Mouse (Mus musculus) ovary, adult 18-20 months (tissue): ENCODE data around the gene Ppil6.

Experiments used
- DNase-seq: peaks from one replicate; pipeline ENCODE4 v3.0.0; 2022; ENCODE audit warnings: low spot score, mixed read lengths

Gene Ppil6

DNA sequence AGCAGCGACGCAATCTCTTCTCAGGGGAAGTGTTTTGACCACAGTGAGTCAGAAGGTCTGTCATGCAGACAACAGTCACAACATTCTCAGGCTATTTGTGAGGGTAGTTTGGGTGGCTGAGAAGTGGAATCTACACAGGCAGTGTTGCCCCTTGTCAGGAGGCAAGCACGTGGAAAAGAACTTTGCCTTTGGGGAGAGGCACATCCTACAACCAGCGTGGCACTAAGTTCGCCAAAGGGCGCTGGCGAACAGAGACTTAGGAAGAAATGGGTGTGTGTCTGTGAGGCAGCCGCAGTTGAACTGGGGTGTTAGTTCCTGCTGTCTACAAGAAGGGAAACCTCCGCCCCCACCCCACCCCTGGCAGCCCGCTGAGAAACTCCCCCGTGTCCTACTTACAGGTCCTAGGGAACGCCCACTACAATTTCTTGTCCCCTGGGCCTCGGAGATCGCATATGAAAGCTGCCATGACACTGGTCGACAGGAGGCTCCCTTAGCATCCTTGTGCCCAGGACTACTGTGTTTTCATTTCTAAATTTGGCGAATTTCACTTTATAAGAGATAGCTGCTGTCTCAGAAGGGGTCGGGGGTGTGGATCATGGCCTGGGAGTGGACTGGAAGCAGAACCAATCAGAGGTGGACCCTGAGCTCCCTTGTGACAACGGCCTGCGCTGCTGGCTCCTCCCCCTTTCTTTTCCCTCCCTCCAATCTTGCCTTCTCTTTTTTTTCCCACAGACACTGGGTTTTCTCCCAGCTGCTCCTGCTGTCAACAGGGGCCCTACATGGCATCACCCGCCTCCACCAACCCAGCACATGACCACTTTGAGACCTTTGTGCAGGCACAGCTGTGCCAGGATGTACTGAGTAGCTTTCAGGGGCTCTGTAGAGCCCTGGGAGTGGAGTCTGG, 12.7 kb upstream of the Ppil6 start:
- peak; percentile 59 for DNase-seq

DNA sequence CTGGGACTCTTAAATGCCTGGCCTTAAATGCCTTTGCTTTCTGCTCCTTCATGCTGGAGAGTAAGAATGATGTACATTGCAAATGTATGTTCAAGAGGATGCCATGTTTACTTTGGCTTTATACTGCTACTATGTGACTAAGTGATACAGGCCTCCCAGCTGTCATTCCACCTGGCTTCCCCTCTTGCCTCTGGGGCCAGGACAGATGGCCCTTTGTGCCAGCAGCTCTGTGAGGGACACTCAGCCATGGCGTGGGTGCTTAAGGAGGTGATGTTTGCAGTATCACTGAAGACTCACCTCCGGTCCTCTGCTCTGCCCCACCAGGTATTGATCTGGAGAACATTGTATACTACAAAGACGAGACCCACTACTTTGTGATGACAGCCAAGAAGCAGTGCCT, 10.3 kb upstream of the Ppil6 start:
- no peak for DNase-seq

DNA sequence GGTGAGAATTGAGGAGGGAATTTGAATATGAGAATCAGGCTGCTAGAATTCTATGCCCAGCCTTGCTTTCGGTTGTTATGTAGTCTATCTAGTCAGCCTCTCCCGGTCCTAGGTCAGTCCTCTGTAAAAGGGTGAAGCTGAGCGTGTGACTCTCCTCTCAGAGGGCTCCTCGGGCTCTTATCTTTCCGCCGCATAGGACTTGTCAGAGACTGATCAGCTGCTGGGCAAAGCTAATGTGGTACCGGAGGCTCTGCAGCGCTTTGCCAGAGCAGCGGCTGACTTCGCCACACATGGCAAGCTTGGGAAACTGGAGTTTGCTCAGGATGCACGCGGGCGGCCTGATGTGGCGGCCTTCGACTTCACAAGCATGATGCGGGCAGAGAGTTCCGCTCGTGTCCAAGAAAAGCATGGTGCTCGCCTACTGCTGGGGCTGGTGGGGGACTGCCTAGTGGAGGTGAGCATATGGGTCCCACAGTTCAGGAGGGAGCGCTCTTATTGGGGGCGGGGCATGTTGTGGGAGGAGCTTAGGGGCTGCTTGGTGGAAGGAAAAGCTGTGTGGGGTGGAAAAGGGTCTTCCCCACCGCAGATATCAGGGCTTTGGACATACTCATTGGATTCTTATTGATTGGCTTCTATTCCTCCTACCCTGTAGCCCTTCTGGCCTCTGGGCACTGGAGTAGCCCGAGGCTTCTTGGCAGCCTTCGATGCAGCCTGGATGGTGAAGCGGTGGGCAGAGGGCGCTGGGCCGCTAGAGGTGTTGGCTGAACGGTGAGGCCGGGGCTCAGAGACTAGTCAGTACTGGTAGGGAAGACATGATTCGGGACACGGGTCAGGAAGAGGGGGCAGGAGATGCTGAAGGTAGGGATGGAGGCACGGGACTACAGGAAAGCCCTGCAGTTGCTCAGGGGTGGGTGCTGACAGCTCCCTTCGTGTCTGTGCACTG, 9.0 kb upstream of the Ppil6 start:
- DNase-seq = no peak

DNA sequence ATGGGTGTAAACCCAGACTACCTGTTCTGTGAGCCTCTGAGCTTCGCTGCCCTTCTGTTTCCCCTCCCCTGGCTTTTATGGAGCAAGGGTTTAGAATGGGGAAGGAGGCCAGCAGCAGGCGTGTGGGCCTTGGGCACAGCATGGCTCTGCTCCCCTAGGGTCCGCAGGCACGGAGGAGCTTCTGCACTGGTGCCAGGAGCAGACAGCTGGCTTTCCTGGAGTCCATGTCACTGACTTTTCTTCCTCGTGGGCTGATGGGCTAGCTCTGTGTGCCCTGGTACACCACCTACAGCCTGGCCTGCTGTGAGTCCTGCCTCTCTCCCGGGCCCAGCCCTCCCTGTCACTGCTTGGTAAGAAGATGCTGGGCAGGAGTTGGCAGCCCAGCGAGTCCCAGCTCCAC, 7.8 kb upstream of the Ppil6 start:
- no peak for DNase-seq

DNA sequence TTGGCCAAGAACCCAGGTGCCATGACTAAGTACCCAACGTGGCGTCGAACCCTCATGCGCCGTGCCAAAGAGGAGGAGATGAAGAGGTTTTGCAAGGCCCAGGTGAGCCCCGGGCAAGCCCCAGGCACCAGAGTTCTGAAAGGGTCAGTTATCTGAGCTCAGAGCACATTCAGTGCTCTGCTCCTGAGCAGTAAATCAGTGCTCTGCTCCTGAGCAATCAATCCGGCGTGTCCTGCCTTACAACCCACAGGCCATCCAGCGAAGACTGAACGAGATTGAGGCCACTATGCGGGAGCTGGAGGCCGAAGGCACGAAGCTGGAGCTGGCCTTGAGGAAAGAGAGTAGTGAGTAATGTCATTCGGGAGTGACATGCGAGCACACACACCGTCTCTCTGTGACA, 4.5 kb upstream of the Ppil6 start:
- no peak for DNase-seq

DNA sequence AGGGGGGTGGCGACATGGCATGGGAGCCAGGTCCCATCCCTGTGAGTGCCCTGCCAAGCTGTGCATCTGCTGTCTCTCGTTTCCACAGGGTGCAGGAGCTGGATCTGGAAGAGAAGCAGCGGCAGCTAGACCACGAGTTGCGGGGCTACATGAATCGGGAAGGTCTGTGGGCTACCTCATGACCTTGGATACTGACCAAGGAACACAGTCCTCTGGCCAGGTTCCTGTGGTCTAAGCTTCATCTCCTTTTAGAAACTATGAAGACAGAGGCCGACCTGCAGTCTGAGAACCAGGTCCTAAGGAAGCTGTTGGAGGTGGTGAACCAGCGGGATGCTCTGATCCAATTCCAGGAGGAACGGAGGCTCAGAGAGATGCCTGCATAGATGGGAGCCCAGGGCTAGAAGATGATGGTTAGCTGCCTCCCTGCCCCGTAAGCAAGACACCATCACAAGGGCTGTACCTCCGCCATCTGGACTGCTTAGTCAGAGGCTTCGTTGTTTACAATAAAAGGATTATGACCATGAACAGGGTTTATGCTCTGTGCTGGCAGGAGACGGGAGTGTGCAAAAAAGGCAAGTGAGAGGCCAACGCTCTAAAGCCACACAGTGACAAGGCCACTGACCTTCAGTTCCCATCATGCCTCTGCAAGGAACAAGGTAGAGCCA, 3.6 kb upstream of the Ppil6 start:
- DNase-seq = no peak

DNA sequence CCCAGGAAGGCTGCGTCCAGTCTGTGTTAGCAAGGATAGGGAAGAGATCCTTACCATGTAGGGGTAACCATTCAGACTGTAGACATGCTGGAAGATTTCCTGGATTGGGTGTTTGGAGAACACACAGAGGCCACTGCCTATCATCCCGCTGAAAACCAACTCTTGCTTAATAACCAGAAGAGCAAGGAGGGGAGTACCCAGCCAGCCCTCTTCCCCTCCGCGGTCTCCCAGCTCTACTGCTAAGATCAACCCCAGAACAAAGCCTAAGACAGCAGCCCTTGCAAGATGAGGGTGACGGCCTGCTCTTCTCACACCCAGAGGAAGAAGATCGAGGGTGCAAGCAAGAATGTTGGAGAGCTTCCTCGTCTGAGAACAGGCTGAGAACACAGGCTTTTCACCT, 1.4 kb upstream of the Ppil6 start:
- no peak for DNase-seq

DNA sequence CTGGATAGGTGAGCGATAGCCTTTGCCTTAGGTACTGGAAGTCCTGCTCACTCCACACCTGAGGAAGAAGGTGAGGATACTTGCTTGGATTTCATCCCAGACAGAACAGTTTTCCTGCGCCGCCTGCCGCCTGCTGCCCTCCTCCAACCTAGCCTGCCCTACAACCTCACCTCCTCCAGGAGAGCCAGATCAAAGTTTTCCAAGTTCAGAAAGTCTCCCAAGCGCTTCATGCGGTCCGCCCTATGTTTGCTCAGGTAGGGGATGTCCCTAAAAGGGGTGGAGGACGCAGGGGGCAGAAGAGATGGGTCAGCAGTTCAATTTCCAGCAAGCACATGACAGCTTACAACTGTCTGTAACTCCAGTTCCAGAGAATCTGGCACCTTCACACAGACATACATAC, 945 bp upstream of the Ppil6 start:
- no peak for DNase-seq

DNA sequence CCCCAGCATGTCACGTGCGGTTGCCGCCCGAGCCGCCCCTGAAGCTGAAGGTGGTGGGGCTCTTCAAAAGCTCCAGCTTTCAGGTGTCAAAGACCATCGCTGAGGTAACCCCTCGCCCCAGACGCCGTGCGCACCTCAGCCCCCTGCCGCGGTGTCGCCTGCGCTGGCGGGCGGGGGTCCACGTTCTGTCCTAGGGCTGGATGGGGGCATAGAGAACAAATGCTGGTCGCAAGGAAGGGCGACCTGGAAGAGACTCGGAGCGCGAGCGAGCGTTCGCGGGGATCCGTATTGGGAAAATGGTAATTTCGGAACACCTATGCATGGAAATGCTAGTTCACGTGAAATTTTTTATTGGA, 257 bp downstream of the Ppil6 start:
- no peak for DNase-seq

DNA sequence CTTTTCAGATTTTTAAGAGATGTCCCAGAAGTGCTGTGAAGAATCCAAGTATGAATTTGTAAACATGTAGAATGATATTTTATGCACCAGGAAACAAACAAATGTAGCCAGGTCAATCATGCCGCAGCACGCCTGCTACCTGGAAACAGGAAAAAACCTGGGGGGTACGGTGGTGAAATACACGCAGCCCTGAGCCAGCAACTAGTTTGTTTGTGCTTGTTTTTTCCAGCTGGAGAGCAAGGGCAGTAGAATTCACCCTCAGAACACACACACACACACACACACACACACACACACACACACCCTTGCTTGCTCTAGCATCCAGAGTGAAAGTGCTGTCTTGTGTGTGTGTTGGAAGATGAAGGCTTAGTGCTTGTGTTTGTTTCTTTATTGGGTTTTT, 872 bp downstream of the Ppil6 start:
- DNase-seq = no peak

DNA sequence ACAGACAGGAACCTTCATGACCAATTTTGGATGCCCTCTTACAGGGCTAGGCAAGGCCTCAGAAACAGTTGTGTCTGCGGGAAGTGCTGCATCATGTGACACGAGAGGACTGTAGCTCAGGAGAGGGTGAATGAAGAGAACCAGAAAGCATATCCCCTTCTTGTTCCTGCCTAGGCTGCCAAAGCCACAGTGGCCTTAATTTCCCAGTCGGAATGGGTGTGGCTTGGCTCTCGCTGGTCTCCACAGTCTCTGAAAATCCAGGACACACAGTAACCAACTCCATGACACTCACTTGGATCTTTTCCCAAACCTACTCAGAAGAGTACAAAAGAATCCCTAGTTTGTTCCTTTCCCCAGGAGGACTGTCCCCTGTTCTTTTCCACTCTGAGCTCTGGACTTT, 10.7 kb downstream of the Ppil6 start:
- DNase-seq = no peak

DNA sequence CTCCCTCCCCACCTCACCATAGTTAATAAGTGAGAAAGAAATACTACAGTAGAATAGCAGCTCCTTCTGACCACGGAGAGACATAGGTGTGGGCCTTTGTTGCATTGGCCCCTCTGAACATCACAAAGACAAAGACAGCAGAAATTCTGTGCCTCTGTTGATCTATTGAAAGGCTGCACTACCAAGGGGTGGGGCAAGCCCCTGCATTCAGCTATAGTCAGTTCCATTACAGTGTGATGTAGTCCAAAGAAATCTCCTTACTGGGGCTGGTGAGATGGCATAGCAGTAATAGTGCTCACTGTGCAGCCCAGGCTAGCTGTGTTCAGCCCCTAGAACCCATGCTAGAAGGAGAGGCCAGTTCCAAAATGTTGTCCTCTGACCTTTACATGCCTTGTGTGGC, 14.8 kb downstream of the Ppil6 start:
- no peak for DNase-seq

DNA sequence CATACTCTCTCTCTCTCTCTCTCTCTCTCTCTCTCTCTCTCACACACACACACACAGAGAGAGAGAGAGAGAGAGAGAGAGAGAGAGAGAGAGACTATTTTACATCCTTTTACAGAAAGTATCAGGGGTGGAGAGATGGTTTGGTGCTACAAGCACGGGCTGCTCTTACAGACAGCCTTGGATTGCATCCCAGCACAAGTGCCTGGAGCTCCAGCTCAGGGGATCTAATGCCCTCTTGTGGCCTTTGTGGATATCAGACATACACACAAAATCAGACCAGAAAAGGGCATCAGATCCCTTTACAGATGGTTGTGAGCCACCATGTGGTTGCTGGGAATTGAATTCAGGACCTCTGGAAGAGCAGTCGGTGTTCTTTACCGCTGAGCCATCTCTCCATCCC, 15.2 kb downstream of the Ppil6 start:
- DNase-seq = peak; percentile 50

DNA sequence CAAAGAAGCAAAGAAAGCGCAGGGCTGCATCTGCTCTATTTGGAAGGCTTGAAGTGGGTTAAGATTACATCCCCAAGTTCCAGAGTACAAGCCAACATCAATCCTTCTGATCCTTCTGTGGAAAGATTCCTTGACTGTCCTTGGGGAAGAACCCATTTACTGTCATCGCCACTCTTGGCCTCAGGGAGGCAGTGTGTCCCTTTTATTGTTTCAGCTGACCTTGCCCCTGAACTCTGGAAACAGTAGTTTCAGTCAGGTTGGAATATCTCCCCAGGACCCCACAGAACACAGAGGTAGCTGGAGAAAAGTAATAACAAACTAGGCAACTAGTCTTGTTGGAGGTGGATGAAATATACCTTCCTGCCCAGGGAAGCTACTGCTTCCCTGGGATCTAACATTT, 18.9 kb downstream of the Ppil6 start:
- DNase-seq = no peak

DNA sequence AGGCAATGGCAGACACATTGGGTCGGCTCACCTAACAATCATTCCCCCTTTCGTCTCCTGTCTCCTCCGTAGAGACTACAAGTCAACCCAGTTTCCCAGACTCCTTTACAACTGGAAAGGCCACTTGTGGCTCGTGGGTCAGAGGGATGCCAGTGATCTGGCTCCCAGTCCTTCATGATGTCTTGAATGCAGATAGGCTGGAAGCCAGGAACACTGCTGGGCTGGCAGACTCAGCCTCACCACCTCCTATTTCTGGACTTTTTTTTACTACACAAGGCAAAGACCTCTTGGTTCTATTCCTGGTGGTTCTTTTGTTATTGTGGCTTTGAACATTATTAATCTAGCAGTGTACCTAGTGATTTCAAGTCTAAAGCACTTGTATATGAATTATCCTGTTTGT, 24.1 kb downstream of the Ppil6 start:
- DNase-seq = no peak

DNA sequence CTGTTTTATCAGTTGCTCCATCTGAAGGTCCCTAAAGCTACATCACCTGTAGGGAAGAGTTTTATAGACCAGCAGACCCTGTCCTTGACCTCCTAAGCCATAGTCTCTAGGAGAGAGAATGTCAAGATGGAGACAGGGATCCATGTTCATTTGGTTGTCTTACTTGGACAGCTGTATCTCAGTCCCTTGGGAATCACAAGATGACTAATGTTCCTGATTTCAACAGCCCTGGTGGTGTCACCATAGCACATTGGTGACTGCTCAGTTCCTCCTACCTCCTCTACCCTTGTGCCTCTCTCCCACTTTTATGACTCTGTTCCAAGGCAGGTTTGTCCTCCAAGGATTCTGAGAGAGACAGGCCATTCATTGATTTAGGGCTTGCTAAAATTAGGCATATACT, 24.7 kb downstream of the Ppil6 start:
- DNase-seq = no peak

DNA sequence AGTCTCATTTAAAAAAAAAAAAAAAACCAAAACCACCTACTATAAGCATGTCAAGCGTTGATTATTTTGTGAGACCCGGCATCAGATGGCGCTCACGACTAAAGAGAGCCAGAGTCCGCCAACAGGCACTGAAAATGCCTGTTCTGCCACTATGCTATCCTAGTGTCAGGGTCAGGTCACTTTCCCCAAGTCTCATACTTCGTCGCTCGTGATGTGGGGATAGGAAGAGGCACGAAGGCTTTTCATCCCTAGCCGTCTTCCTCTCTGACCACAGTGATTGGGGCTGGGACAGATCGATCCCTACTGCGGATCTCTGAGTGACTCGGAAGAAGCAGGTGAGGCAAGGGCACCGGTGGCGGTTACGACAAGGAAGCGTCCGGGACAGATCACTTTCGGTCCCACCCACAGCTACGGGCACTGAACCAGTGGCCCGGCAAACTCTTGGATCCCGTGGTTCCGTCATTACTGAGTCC, 28.3 kb downstream of the Ppil6 start:
- DNase-seq = peak; percentile 61

DNA sequence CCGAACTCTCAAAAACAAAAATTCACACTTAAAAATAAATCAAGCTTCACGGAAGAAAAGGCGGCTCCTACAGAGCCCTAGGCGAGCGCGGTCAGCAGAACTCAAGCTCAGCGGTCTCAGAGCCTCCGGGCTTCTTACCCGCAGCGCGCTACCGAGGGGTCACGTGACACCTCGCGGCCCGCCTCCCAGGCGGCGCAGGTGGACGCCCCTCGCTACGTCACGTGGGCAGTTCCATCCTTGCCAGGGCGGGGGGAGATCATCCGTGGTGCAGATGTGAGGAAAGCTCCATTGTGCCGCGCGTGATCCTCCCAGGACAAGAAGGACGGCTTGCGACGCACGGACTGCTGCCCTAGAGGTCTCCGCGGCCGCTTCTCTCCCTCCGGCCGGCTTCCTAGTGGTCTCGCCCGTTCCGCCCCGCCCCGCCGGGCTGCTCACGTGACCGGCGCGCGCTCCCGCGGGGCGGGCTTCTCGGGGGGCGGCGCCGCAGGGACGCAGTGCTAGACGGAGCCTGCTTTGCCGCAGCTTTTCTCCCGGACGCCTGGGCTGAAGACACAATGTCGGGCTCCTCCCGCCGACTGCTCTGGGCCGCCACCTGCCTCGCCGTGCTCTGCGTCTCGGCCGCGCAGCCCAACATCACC, 28.9 kb downstream of the Ppil6 start, which contains the start of gene Cd164:
Cd164 (plus strand) TSS at position 434 of the 638 bp plus-strand sequence.
- peak; percentile 86 for DNase-seq

DNA sequence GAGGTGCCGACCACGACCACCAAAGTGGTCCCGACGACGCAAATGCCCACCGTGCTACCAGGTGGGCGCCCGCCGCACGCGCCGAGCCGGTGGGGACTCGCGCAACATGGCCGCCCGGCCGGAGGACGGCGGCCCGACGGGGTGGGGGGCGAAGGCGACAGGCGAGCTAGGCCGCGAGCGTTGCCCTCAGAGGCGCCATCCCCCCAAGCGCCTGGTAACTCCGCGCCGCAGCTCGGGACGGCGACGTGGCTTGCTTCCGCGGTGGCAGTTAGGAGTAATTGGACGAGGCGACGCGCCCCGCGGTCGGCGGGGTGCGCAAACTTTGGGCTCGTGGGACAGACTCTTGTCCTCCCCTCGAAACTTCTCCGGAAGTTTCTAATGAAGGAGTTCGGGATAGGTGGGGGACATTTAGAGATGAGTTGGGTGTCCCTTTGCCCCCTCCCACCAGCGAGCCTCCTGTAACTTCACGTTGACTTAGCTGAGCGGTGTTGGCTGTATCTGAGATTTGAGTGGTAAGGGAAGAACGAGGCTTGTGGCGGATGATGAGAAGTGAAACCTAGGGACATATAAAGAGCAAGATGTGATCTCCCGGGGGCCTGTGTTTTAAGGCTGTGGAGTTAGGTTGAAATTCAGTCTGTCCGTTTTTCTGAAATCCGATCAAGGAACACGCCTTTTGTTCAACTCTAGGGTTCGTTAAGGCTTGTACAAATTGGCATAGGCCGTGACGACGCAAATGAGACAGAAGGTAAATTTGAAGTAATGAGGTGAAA, 29.6 kb downstream of the Ppil6 start:
- DNase-seq = no peak

DNA sequence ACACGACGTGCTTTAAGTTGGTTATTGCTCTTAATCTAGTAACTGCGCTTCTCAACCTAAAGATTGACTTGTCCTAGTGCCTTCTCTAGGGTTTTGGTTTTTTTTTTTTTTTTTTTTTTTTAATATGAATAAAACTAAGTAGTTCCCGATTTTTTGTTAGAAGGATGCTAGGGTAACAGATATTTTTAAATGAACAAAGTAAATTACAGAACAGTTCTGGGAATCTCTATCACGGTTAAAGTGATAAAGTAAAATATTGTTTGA, 30.1 kb downstream of the Ppil6 start:
- DNase-seq = no peak

DNA sequence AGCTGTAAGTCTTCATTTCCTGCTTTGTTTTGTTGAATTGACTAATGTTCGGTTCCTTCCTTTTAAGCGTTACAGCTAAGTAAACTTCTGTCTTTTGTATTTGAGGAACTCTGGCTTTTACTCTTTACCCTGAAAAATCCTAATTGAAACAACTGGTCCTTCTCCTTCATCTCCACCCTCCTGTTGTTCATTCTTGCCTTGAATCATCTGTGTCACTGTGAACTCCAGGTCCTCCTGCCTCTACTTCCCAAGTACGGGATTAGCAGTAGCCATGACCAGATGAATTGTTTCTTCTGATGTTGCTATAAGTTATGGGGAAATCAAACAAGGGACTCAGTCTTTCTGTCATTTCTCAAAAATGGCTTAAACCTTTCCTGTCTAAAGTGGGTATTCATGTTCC, 33.1 kb downstream of the Ppil6 start:
- DNase-seq = no peak
